Mouse (Mus musculus) erythroblast, embryonic 14.5 days (primary cell): Measurements from ENCODE around the gene Cdc42ep4.

Experiments
- GATA1 ChIP-seq: IDR thresholded peaks from 2 replicates; pipeline ENCODE4 v1.6.1; 2012; ENCODE audit warnings: low read length, inconsistent platforms, mixed read lengths
- TAL1 ChIP-seq: IDR thresholded peaks from 3 replicates; pipeline ENCODE4 v1.6.1; 2012; ENCODE audit warnings: low read length, inconsistent platforms, mixed read lengths

- TF ChIP-seq TAL1 (no peak), GATA1 (no peak)
Observed at GRCm38 (mm10) chr11:113786395-113786794, 34.7 kb upstream of the Cdc42ep4 start.
